Mouse (Mus musculus) spleen, postnatal 4 days (tissue): ENCODE measurements around the gene Spty2d1.
"Not testable (repeated sequence)": the region's sequence is repeated elsewhere in the genome, so short reads cannot be mapped to it uniquely, and the experiment has no call there.

Experiments used
- DNase-seq, 2 experiments: peaks; one replicate each; pipeline ENCODE4 v3.0.0; 2022; ENCODE audit warnings: low spot score in 2 of 2

Spty2d1 gene

DNA sequence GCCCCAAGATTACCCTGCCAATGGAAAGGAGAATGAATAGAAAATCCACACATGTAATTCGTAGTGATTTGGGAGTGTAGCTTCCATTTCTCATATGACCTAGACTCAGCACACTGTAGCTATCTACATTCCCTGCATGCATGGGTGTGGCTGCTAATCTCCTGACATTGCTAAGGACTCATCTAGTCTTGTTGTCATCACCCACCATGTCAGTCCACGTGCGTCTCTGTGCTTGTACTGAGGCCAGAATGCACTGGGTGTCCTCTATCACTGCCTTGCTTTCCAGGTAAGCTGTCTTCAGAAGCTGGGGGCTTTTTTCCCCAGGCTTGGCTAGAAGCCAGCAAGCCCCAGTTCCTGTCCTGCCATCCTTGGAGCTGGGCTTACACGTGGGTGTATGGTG, 18.8 kb downstream of the Spty2d1 start:
- DNase-seq = not testable (repeated sequence)

DNA sequence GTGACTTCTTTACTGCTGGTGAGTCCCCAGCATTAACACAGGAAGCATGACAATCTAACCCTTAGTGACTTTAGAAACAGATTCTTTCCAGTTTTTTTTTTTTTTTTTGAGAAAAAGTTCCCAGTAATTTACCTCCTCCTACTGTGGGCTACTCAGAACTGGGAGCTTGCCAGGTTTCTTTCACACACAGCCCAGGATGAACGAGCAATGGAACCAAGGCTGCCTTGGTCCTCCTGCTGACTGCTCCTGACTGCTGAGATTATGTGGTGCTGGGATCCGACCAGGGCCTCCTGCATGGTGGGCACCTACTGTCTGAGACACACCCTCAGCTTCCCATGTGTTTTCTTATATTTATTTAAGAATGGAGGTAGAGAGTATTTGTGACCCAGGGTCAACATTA, 21.1 kb downstream of the Spty2d1 start:
- DNase-seq = no peak

DNA sequence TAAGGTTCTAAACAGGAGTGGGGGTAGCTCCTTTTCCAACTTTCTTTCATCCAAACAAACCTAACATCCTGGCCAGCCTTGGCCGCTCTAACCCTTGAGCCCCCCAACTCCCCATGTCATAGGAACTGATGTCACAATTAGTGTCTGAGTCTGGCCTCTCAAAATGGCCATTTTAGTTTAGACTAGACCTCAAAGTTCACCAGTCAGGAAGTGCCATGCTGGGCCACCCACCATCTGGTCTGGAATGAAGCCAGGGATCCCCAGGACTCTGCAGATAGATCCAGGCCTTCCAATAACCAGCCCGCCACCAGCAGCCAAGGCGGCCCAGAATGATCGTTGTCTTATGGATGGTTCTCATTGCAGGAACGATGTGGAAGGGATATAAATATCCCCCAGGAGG, 21.6 kb downstream of the Spty2d1 start:
- DNase-seq = no peak

DNA sequence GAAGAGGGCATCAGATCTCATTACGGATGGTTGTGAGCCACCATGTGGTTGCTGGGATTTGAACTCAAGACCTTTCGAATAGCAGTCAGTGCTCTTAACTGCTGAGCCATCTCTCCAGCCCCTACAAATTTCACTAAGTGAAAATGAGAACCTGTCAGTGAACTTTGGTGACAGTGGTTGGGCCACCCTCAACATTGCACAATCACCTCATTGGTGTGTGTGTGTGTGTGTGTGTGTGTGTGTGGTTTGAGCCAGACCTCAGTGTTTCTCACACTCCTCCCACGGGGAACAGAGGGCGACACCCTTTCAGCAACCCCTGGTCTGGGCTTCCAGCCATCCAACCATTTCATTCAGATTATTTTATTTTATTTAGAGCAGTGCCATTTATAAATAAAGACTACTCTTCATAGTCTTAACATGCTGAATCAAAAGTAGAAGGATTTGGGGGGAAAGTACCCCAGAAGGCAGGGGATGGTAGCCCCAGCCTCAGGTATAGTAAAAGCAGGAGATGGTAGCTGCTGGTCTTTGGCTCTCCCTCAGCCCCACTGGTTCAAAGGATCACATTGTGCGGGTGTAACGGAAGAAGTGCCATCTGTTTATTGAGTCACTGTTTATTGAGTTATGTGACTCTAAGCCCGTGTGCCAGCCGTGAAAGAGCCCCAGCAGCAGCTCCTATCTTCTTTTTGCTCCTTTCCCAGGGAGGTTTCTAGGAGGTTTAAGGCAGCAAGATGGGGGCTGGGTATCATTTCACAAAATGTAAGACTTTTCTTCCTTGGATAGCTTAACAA, 22.3 kb downstream of the Spty2d1 start:
- DNase-seq = no peak

DNA sequence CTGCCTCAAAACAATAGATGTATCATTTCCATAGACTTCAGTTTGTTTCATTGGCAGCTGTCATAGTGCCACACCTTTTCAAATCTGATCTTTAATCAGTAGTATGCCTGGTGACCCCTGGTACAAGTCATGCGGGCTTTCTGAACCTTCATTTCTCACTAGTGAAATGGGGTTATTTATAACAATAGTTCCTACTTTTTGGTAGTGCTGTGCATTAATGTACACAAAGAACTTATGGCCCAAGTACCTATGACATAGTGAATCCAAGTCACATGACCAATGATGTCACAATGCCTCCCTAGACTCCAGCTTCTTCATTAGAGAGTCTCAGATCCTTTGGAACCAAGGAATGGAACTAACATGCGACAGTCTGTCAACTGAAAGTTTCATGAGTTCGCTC, 24.9 kb downstream of the Spty2d1 start, which contains the start of gene Gm9999:
Gm9999 (plus strand) TSS at position 301 of the 400 bp plus-strand sequence.
- DNase-seq = no peak

DNA sequence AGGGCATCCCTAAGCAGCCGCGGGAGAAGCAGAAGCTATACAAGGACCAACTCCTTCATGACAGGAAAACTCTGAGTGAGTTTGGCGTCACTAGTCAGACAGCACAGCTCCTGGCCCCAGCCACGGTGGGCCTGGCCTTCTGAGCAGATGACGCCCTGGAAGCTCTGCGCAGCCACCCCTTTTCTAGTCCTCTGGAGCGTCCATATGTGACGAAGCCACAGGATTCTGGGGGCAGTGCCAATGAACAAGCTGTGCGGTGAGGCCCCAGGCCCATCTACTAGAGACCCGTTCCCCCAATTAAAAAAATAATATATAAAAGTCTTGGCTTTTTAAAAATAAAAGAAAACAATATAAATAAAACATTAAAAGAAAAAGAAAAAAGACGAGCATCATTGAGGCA, 32.8 kb downstream of the Spty2d1 start:
- no peak for DNase-seq

DNA sequence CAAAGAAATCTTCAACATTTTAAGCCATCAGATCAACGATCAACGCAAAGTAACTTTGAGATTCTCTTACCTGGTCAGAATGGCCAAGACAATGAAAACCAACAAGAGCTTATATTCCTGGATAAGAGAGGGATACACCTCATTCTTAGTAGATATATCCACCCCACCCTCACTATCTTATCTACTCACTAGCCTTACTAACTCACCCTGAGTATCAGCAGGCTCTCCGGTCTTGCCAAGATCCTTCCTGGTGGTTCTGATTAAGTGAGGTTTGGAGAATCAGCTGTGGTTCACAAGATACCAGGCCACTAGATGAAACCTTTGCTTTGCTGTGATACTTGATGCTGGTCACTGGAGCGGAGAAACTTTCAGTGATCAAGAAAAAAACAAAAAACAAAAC, 33.6 kb downstream of the Spty2d1 start:
- DNase-seq = no peak

DNA sequence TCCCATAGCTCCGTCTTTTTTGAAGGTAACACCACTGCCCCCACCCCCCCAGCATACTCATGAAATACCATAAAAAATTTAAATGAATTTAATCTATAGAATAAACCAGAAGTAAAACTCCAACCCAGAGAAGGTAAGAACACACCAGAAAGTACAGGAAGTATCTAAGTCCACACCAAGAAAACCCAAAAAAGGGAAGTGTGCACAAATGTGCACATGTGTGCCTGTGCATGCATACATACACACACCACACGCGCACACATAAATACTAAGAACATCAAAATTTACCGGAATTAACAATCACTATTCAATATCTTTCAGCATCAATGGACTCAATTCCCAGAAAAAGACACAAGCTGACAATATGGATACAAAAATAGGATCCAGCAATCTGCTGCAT, 38.3 kb downstream of the Spty2d1 start:
- no peak for DNase-seq

DNA sequence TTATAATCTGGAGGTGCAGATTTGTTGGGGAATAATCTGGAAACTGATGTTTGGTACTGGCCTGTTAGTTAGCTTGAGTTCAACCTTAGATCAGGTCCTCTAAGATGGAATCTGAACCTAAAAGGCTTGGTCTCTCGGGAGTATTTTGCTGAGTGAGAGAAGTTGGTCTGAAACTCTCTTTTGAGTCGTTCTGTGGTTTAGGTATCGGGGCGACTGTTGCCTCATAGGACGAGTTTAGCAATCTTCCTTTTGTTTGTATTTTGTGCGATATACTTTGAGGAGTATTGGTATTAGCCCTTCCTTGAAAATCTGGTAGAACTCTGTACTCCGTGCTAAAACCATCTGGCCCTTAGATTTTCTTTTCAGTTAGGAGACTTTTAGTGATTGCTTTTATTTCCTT, 44.1 kb downstream of the Spty2d1 start:
- DNase-seq = no peak

DNA sequence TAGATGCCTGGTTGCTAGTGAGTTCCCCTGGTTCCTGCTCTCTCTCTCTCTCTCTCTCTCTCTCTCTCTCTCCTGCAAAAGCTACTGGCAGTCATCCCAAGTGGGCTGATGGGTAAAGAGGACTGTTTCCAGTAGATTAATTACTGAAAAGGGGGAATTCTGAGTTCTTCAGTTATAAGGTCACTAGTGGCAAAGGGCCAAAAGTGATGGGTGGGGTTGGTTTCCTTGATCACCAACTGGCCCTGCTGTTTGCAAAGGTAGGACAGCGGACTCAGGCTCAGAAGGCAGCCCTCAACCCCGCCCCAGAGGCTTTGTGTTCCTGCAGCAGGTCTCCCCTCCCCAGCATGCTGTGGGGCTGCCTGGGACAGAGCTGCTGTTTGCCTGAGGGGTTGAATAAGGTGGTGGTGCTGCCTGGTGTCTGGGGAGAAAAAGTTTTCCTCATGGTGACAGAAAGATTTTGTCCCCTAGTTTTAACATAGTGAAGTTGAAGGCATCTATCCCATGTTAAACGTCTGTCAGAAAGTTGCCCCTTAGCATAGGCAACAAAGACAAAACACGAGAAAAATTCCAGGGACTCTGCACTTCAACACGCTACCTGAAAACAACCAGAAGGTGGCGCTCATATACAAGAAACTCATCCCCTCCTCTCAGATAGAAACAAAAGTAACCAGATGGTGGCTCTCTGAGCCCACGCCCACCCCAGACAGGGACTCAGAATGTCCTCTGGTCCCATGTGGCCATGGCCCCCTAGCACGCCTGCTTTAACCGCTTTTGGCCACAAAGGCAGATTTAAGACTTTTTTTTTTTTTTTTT, 45.2 kb downstream of the Spty2d1 start:
- DNase-seq = peak; percentile 62 to 78

DNA sequence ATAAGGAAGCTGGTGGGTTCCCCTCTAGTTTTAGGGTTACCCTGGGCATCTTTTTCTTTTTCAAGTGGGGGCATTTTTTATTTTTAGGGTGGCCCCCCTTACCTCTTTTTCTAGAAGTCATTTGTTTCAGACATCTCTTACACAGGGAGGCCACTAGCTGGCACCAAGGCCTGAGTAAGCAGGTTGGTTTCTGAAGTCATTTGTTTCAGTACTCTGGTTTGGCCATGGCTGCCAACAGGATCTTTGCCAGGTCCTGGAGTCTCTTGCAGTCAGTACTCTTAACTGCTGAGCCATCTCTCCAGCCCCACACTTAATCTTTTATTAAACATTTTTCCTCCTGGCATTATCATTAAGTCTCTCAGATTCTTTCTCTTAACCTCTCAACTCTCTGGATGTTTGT, 46.1 kb downstream of the Spty2d1 start:
- no peak for DNase-seq

DNA sequence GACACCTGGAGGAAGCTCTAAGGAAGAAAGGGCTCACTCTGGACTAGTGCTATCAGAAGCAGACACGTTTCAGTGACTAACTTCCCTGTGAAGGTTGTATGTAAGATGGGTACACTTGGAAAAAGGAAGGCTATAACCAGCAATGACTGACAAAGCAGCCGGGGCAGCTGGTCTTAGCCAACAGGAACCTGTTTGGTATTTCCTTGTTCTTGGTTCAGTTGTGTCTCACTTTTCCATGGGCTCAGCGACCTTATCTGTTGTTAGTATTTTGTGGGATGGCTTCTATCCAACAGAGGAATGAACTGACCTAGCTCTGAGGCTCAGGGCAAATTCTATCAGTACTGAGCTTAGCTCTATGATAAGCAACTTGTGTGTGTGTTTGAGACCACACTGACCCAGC, 47.2 kb downstream of the Spty2d1 start:
- no peak for DNase-seq

DNA sequence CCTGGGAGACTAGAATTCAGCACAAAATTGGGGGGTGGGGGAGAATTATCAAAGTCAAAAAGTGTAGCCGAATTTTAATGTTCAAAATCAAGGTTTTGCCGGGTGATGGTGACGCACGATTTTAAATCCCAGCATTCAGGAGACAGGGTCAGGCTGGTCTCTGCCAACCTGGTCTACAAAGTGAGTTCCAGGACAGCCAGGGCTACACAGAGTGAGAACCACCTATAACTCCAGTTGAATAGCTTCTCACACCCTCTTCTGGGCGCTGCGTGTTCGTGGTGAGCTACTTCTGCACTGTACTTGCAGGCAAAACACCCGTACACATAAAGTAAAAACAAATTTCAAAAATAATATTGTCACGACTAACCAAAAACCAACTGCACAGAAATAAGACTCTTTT, 49.4 kb downstream of the Spty2d1 start:
- DNase-seq = no peak

DNA sequence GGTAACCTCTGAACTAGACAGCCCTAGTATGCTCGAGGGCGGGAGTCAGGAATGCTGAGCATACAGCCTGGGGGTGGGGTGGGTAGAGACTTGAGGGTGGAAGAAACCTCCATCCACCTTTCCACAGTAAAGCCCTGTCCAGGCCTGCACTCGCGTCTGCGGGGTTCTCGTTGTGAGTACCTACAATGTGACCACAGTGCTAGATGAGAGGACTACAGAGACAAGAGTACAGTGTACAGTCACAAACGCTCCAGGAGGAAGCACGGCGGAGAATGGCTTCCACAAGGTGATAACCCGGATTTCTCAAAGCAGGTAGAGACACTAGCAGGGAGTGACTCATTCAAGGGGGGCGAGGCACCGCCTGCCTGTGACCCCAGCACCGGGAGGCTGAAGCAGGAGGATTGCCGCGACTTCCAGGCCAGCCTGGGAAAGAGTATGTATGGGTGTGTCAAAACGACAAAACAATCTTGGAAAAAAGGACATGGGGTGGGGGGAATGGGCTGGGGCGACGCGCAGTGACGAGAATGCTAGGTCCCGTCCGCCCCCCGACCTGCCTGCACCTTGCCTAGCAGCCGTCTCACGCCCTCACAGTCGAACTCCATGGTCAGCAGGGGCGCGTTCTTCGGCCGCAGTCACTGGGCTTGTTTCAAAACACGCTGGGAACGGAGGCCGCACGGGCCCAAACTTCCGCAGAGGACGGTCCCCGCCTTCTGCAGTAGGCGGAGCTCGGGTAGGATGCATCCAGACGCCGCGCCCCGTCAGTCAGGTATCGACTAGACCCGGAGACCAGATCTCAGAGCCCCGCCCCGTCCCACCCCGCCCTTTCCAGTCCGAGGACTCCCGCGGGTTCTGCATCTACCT, 50.1 kb downstream of the Spty2d1 start, which contains the start of gene Uevld:
Uevld (minus strand) TSS at position 697 of the 861 bp plus-strand sequence.
- DNase-seq = peak; percentile 94 to 97
